Mouse (Mus musculus) B cell, adult 2 months (primary cell): Measurements from ENCODE around the gene Mitd1.

Experiments used
- DNase-seq, 2 experiments: peaks; one replicate each; pipeline ENCODE4 v3.0.0; 2022

The Mitd1 gene

DNA sequence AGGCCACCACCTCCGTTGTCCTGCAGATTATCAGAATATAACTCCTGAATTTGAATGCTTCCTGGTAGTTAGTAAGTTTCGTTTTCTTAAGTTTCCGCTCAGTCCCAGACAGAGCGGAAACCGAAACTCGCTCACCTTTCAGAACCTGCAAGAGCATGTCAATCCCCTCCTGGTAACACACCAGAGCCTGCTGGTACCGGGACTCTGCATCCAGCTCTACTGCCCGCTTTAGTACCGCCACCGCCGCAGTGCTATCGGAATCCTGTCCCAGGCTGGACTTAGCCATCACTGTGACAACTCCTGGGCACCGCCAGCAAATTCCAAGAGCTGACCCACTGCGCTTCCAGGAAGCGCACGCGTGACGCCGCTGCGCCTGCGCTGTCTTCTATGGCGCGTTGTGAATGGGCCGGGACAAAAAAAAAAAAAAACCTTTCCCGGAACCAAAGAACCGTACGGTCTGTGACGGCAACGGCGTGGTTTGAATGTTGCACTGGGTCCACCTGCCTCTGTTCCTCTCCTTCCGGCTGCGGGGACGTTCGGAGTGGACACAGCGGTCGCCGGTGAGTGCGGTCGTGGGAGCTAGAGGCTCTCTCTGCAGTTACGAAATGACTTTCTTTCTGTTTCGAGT, at the start of gene Mitd1, which contains the start of gene Mrpl30:
Gene Mitd1 (minus strand): TSS at position 387 of the 628 bp plus-strand sequence.
Gene Mrpl30 (plus strand): TSS at position 453 of the 628 bp plus-strand sequence.
- peak; percentile 87 to 88 for DNase-seq

DNA sequence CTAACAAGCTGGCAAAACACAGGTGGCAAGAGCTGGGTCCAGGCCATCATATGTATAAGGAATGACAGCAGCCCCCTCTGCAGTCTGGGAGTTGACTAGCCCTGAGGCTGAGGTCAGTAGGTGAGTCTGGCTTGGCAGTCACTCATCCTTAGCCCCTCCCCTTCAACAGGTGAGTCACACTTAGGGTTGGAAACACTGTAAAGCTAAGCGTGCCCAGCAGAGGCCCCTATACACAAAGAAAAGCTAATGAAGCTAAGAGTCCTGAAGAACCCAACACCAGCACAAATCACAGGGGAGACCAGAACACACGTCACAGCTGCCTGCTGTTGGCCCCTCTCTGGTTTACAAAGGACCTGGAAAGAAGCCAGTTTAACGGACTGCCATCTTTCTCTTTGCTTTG, 41.6 kb upstream of the Mitd1 start:
- DNase-seq = peak; percentile 5 to 9

GRCm38 (mm10) chr1:37925971-37926370, 35.8 kb upstream of the Mitd1 start:
- DNase-seq = no peak

DNA sequence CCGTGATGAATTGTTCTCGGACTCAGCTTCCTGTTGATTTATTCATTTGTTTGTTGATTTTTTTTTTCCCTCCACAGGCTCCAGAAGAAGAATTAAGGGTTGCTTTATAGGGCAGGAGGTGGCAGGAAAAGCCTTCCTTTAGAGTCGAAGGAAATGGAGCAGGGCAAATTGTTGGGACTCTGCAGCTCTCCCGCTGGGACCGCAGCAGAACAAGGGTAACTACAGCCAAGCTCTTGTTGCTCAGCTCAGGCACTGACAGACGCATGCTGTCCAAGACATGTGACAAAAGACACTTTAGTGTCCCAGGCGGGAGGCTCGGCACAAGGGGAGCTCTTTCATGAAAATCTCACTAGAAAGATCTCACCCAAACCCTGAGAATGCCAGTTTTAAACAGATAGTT, 32.3 kb upstream of the Mitd1 start:
- no peak for DNase-seq

DNA sequence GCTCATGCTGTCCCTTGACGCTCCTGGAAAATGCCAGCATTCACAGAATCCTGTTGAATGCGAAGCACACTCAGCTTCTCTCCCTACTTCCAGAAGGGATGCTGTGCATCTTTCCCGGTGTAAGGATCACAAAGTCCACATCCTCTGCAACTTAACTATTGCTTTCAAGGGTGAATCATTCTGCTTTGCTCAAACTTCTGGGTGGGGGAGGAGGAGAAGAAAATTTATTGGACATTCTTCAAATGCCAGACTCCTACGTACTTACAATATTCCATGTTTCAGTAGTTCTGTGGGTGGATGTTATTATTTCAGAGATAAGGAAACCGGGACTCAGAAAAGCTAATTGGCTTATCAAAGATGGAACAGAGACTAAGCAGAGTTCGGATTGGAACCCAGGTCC, 27.9 kb upstream of the Mitd1 start:
- no peak for DNase-seq

DNA sequence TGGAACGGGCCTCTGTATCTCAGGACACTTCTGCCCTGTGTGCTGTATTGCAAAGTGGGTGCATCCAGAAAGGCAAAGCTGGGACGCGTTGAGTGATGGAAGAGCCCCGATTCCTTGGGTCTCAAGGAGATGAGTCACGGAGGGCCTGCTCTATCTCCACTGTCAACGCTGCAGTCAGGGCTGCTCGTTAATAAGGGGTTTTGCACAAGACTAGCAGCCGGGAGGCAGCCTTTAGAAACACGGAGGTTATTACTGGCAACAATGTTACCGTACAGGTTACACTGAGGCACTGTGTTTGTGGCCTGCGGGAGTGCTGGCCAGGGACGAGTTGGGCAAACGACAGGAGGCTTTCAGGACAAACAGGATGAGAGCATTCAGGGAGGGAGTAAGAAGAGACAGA, 27.5 kb upstream of the Mitd1 start:
- no peak for DNase-seq

- DNase-seq = no peak
Observed at GRCm38 (mm10) chr1:37916393-37916792, 26.2 kb upstream of the Mitd1 start, which contains the start of gene Lyg2. TSS of gene Lyg2 (minus strand) at chr1:37916493.

- no peak for DNase-seq
Observed at GRCm38 (mm10) chr1:37912751-37913150, 22.5 kb upstream of the Mitd1 start.

GRCm38 (mm10) chr1:37903178-37903577, 13.0 kb upstream of the Mitd1 start:
- peak; percentile 12 to 19 for DNase-seq

DNA sequence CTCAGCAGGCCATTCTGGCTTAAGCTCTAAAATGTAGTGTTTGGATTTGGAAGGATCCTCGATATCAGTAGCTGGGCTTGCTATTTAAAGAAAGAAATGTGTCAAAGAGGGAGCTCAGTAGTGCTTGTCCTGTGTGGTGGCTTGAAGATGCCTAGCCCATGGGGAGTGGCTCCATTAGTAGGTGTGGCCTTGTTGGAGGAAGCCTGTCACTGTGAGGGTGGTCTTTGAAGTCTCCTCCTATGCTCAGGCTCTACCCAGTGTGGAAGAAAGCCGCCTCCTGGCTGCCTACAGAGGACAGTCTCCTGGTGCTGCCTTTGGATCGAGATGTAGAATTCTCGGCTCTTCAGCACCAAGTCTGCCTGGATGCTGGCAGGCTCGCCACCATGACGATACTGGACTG, 10.1 kb upstream of the Mitd1 start:
- DNase-seq = no peak

- DNase-seq = no peak
Observed at GRCm38 (mm10) chr1:37899816-37900215, 9.6 kb upstream of the Mitd1 start.

DNA sequence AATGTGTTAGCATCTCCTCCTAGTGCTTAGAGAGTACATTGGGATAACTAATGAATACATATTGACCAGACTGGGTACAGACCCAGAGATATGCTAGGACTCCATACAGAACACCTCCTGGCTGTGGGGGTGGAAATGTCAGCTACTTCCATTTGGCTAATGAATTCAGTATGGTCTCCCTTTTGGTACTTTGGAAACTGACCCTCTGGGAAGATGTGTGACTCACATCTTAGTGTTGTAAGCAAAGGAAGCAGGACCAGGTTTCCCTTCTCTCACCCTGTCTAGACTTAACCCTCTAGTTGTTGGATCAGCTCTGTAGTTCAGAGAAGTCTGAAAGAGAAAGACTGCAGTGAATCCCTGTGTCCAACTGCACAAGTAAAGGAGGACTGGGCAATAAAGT, 4.4 kb upstream of the Mitd1 start:
- DNase-seq = no peak

GRCm38 (mm10) chr1:37891400-37891799, 1.2 kb upstream of the Mitd1 start:
- DNase-seq = peak in 1 of 2 experiments; percentile 4

DNA sequence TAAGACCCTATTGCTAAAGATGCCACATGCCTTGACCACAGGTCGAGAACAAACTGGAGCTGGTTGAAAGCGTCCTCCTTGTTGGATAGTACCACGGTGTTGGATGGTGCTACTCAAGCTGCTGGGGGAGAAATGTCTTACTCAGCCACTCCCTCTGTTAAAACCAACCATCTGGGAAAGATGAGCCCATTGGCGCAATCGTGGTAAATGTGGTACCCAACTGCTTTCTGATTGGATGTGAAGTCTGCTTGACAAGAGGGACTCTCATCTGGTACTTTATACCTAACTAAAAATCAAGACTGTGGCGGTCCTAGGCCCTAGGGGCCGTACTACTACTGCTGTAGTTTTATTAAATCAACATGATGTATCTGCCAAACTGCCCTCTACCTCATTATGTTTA, 1.0 kb downstream of the Mitd1 start:
- DNase-seq = no peak

GRCm38 (mm10) chr1:37884451-37884850, 5.8 kb downstream of the Mitd1 start:
- DNase-seq = peak; percentile 41 to 46

- DNase-seq = no peak
Observed at GRCm38 (mm10) chr1:37883411-37883810, 6.8 kb downstream of the Mitd1 start.

DNA sequence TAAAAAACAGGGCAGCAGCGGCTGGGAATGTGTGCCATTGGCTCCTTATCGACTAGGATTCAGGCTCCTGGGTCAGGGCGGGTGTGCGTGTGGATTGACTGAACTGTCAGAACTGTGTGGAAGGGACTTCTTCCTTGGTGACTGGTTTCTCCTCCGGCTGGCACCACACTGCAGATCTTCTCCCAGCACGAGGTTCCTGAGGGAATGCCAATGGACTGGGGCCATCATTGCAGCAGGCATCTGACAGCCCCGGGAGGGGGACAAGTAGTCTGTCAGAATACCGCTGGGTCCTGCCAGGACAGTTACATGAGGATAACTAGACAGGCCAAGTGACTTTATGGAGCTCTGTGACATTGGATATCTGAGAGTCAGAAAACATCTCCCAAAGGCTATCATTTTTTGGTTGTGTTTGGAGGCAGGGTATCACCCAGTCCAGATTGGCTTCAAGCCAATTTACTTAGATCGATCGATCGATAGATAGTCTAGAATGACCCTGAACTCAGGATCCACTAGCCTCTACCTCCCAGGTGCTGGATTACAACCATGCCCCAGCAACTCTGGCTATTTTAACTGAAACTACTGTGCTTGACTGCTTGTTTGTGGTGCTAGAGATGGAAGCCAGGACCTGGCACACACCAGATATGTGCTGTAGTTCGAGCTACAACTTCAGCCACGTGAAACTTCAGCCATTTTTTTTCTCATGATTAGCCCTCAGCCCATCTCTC, 12.3 kb downstream of the Mitd1 start:
- DNase-seq = no peak

- DNase-seq = no peak
Observed at GRCm38 (mm10) chr1:37873157-37873556, 17.1 kb downstream of the Mitd1 start.

GRCm38 (mm10) chr1:37872131-37873067, 17.8 kb downstream of the Mitd1 start:
- DNase-seq = peak; percentile 84 to 85

- DNase-seq = no peak
Observed at GRCm38 (mm10) chr1:37871704-37872103, 18.5 kb downstream of the Mitd1 start, which contains the start of gene Lipt1. TSS of gene Lipt1 (plus strand) at chr1:37871738.

DNA sequence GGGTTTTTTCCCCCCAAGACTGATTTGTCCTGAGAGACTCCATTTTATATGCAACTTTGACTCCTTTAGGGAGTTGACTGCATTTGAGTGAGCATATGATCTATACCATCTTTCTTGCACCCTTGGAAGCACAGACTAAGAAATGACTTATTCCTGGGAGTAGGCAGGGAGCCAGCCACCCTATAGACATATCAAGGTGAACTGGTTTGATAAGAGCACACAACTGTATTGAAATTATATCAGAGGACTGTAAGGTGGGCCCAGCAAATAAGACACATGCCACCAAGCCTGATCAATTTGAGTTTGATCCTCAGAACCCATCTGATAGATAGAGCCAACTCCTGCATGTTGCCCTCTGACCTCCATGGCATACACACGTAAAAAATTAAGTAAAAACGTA, 20.8 kb downstream of the Mitd1 start:
- DNase-seq = no peak

DNA sequence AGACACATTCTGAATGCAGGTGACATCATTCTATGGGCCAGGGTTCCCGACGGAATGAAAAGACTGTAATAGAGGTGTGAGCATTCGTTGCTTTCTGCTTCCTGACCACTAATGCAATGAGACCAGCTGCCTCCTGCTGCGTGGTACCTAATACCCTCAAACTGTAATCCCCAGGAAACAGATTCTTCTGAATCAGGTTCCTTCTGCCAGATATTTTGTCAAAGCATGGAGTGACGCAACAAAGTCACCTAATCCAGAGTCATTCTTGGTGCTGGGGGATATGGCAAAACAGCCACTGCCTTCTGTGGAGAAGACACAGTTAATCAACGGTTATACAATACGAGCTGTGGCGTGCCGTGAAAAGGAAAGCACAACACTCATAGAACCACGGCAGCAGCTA, 21.6 kb downstream of the Mitd1 start:
- DNase-seq = no peak

- no peak for DNase-seq
Observed at GRCm38 (mm10) chr1:37867684-37868322, 22.4 kb downstream of the Mitd1 start.
